Mouse (Mus musculus): ENCODE measurements around the gene Ddx49. TPM values are rescaled to one million over a fixed set of nuclear protein-coding genes. Genes with fewer than 3 reads are reported as not detected.

The Ddx49 gene
- polyA plus RNA-seq, 1 experiment from 2014 or later = 45.8 TPM

DNA sequence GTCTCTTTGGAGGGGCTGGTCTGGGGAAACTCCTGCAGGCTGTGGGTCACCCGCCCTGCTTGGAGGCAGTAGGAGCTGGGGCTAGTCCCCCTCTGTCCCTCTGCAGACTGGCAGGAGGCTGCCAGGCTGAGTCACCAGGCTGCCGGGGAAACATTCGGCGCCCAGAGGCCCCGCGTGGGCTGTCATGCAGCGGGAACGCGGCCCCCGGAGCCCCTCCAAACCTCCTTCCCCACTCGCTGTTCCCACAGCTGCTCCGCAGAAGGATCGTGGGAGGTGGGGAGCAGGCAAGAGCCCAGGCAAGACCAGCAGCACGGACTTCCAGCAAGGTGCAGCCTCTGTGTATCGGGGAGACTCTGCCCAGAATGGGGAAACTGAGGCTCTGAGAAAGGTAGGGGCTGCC is 24.1 kb downstream of the Ddx49 start:
- 0 out of 2 replicates have a peak, but pooled peaks cover 5% of the 10 kb centered on the region for H3K4me1 ChIP-seq (replicated peaks)
- 61% methylated on average over 15 of the region's 15 CpGs for WGBS
- no peaks in the 10 kb centered on the region for H3K9me3 ChIP-seq
- ATAC-seq = no peak
- no peak overlapping the region for H3K4me3 ChIP-seq (replicated peaks)
- H3K4me2 ChIP-seq (replicated peaks) = no peak overlapping the region
- H3K36me3 ChIP-seq = no peaks in the 10 kb centered on the region
- H3K27me3 ChIP-seq (replicated peaks) = no peaks in the 10 kb centered on the region
- no peak overlapping the region for H3K27ac ChIP-seq
- no peak overlapping the region for H3K9ac ChIP-seq

DNA sequence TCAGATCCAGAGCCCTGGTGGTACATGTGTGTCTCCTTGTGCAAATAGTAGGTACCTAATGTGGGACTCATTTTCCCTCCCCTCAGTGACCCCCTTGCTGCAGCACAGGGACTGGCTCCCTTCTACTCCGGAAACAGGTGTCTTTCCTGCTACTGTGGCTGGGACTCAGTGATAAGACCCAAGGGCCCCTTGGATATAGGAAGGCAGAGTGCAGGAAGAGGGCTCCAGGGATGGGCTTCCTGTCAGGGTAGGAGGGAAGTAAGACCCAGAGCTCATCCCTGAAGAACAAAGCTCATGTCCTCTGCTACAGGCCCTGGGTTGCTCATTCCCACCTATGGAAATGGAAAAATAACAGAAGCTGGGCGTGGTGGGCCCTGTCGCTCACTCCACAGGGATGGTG is 25.8 kb downstream of the Ddx49 start:
- Histone ChIP-seq H3K27ac (no peak overlapping the region), H3K4me1 (replicated peaks) (0 out of 2 replicates have a peak, but pooled peaks cover 2% of the 10 kb centered on the region), H3K9me3 (no peaks in the 10 kb centered on the region), H3K27me3 (replicated peaks) (no peaks in the 10 kb centered on the region), H3K4me2 (replicated peaks) (no peak overlapping the region), H3K36me3 (no peaks in the 10 kb centered on the region), H3K9ac (no peak overlapping the region), H3K4me3 (replicated peaks) (no peak overlapping the region)
- ATAC-seq = no peak
- WGBS = 88% methylated on average over 3 of the region's 3 CpGs

DNA sequence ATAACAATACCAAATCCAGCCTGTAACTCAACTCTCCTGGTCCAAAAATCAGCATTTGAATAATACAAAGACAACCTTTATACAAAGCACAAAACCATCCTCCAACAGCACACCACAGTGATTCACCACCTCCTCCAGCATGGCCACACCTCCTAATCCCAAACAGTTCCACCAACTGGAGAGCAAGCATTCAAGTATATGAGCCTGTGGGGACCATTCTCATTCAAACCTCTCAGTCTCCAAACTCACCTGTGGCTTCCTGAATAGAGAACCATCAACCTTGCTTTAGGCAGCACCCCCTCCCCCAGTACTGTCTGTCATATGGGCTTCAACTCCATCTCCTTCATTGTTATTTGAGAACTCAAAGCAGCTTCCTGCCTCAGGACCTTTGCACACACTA is 27.9 kb downstream of the Ddx49 start:
- Histone ChIP-seq H3K9ac (no peak overlapping the region), H3K4me3 (replicated peaks) (no peak overlapping the region), H3K27ac (no peak overlapping the region), H3K4me1 (replicated peaks) (0 out of 2 replicates have a peak, but pooled peaks cover 2% of the 10 kb centered on the region), H3K36me3 (no peaks in the 10 kb centered on the region), H3K4me2 (replicated peaks) (no peak overlapping the region), H3K27me3 (replicated peaks) (no peaks in the 10 kb centered on the region), H3K9me3 (no peaks in the 10 kb centered on the region)
- ATAC-seq = no peak

DNA sequence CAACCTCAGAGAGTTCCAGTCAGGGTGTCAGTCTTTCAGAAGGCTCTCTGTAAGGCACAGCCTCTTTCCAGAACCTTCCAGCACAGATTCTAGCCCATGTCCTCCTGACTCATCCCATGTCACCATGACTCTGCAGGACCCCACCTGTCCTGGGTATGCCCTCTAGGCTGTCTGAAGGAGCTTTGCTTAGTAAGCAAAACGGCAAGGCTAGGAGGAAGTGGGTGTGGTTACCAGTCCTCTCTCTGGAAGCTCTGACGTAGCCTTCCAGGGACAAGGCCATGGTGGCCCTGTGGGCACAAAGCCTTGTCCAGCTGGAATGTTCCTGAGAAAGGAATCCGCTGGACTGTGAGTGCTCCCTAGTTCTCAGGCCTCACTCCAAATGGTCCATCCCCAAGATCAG is 29.3 kb downstream of the Ddx49 start:
- H3K4me2 ChIP-seq (replicated peaks) = no peak overlapping the region
- no peak overlapping the region for H3K27ac ChIP-seq
- ATAC-seq = peak; percentile 73
- H3K9me3 ChIP-seq = no peaks in the 10 kb centered on the region
- H3K4me3 ChIP-seq (replicated peaks) = no peak overlapping the region
- no peaks in the 10 kb centered on the region for H3K27me3 ChIP-seq (replicated peaks)
- H3K9ac ChIP-seq = no peak overlapping the region
- WGBS = 45% methylated on average over 3 of the region's 3 CpGs
- no peaks in the 10 kb centered on the region for H3K4me1 ChIP-seq (replicated peaks)
- no peaks in the 10 kb centered on the region for H3K36me3 ChIP-seq

DNA sequence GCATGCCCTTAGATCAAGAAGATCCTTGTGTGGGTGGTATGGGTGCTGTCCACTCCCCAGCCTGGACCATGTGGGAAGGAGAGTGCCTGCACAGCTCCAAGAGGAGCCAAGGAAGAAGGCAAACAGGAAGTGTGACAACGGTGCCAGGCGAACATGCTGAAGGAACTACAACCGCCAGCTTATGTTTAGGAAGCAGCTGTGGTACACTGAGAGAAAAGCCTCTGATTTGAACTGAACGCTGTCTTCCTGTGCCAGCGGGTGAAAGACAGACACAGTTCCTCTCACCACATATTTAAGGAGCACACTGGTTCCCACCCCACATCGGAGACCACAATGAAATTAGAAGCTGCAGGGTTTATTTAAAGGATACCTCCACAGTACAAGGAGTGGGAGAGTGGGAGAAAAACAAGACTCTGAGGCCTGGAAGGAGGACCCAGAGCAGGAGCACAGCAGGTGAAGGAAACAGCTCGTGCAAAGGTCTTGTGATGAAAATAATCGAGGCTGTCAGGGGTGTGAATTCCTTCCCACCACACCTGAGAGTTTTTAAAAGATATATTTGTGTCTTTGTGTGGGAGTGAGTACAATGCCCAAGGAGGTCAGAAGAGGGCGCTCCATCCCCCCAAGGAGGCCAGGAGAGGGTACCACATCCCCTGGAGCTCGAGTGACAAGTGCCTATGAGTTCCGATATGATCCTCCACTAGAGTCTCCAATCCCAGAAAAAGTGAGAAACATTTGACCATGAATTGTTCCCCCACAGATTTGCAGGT is 33.3 kb downstream of the Ddx49 start:
- no peaks in the 10 kb centered on the region for H3K27me3 ChIP-seq (replicated peaks)
- peaks cover 7% of the 10 kb centered on the region; the same call in 1 of the 2 replicates for H3K36me3 ChIP-seq
- no peak for ATAC-seq
- H3K9me3 ChIP-seq = no peaks in the 10 kb centered on the region
- no peak overlapping the region for H3K4me3 ChIP-seq (replicated peaks)
- H3K4me2 ChIP-seq (replicated peaks) = no peak overlapping the region
- H3K4me1 ChIP-seq (replicated peaks) = no peaks in the 10 kb centered on the region
- no peak overlapping the region for H3K27ac ChIP-seq
- WGBS = 48% methylated on average over 11 of the region's 11 CpGs
- H3K9ac ChIP-seq = no peak overlapping the region

DNA sequence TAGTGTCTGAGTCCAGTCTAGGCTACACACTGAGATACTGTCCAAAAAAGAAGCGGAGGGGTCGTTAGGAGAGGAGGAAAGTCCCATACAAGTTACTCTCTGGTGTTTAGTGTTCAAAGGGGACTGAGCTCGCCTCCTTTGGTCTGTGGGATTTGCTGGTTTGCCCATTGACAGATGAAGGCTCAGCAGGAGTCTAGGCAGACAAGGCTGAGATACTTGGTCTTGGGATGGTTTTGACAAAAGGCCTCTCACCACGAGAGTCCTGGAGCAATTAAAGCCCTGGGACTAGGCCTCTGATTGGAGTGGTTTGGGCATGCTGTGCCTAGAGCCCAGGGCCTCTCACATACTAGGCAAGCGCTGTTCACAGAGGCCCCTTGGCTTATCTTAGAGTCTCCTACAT is 34.0 kb downstream of the Ddx49 start:
- Histone ChIP-seq H3K4me2 (replicated peaks) (no peak overlapping the region), H3K27ac (no peak overlapping the region), H3K36me3 (peaks cover 13% of the 10 kb centered on the region; the same call in 1 of the 2 replicates), H3K27me3 (replicated peaks) (no peaks in the 10 kb centered on the region), H3K4me1 (replicated peaks) (no peaks in the 10 kb centered on the region), H3K9ac (no peak overlapping the region), H3K9me3 (no peaks in the 10 kb centered on the region), H3K4me3 (replicated peaks) (no peak overlapping the region)
- ATAC-seq = no peak
- 72% methylated on average over 5 of the region's 5 CpGs for WGBS

DNA sequence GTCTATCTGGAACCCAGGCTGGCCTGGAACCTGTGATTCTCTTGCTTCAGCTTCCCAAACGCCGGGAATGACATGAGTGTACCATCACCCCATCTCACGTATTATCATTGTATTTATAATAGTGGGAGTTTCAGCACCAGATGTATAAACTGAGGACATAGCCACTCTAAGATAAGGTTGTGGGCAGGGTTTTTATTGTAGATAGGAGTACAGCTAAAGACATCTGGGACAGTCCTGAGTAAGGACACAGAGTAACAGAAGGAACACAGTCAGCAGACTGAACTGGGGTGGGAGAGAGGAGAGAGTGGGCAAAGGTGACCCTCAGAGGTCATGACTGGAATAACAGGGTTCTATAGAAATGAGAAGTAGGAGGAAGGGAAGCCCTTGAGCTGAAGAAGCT is 34.6 kb downstream of the Ddx49 start:
- 87% methylated on average over 3 of the region's 3 CpGs for WGBS
- H3K4me2 ChIP-seq (replicated peaks) = no peak overlapping the region

DNA sequence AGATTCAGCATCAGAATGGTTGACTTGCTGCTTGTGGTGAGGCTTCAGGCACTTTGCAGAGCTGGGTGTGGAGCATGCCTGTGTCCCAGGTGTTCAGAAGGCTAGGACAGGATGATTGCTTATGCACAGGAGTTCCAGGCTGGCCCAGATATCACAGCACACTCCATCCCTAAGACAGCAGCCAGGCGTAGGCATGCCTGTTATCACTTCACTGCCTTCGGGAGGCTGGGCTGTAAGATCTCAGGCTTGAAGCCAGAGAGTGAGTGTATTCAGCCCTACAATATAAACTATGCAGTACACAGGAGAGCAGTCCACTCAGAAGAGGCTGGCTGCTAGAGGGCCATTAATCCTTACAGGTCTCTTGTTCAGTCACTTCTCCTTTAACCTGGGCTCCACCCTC is 43.2 kb downstream of the Ddx49 start:
- Histone ChIP-seq H3K27me3 (replicated peaks) (no peaks in the 10 kb centered on the region), H3K36me3 (peaks cover 45% of the 10 kb centered on the region), H3K4me2 (replicated peaks) (no peak overlapping the region), H3K27ac (no peak overlapping the region), H3K4me3 (replicated peaks) (no peak overlapping the region), H3K9ac (no peak overlapping the region), H3K4me1 (replicated peaks) (no peaks in the 10 kb centered on the region), H3K9me3 (no peaks in the 10 kb centered on the region)
- 74% methylated on average over 2 of the region's 2 CpGs for WGBS
- no peak for ATAC-seq

More for the DNA sequence above, 34.6 kb downstream of the Ddx49 start:
- no peaks in the 10 kb centered on the region for H3K4me1 ChIP-seq (replicated peaks)
- no peak overlapping the region for H3K27ac ChIP-seq
- no peak overlapping the region for H3K4me3 ChIP-seq (replicated peaks)
- H3K9ac ChIP-seq = no peak overlapping the region
- no peaks in the 10 kb centered on the region for H3K27me3 ChIP-seq (replicated peaks)
- H3K36me3 ChIP-seq = peaks cover 19% of the 10 kb centered on the region
- H3K9me3 ChIP-seq = no peaks in the 10 kb centered on the region
- ATAC-seq = no peak

DNA sequence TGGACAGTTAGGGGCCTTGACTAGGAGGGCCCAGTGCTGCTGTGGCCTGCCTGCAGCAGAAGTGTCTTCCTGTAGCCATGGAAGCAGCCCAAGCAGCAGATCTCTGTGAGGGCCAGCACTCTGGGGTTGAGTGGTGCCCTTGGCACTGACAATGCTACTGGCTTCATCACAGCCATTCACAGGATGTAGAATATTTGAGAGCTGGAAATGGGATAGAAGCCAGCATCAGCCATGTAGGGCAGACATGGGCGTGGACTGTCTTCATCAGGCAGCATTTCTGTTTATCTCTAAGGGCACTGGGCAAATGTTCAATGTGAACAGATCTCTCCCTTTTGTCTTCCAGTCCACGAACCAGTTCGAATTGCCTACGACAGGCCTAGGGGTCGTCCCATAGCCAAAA is 43.7 kb downstream of the Ddx49 start:
- Histone ChIP-seq H3K27me3 (replicated peaks) (no peaks in the 10 kb centered on the region), H3K9me3 (no peaks in the 10 kb centered on the region), H3K4me1 (replicated peaks) (no peaks in the 10 kb centered on the region), H3K4me2 (replicated peaks) (no peak overlapping the region), H3K36me3 (peaks cover 45% of the 10 kb centered on the region), H3K9ac (no peak overlapping the region), H3K27ac (no peak overlapping the region), H3K4me3 (replicated peaks) (no peak overlapping the region)
- no peak for ATAC-seq
- 90% methylated on average over 5 of the region's 5 CpGs for WGBS

DNA sequence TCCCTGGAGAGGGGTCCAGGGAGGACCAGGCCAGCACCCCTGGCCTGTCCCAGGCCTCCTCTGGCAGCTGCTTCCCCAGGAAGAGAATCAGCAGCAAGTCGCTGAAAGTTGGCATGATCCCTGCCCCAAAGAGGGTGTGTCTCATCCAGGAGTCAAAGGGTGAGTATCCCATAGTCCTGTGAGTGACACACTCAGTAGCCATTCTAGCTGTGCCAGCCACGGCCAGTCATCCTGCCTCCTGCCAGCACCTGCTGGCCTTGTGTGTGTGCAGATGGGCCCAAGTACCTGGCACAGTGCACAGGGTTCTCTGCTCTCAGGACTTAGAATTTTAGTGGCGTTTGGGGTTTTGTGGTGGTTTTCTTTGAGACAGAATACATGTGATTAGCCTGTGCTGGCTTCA is 44.8 kb downstream of the Ddx49 start:
- 79% methylated on average over 3 of the region's 3 CpGs for WGBS
- Histone ChIP-seq H3K27ac (no peak overlapping the region), H3K4me3 (replicated peaks) (no peak overlapping the region), H3K4me1 (replicated peaks) (no peaks in the 10 kb centered on the region), H3K9ac (no peak overlapping the region), H3K36me3 (peaks cover 46% of the 10 kb centered on the region), H3K27me3 (replicated peaks) (no peaks in the 10 kb centered on the region), H3K4me2 (replicated peaks) (no peak overlapping the region), H3K9me3 (no peaks in the 10 kb centered on the region)
- no peak for ATAC-seq

DNA sequence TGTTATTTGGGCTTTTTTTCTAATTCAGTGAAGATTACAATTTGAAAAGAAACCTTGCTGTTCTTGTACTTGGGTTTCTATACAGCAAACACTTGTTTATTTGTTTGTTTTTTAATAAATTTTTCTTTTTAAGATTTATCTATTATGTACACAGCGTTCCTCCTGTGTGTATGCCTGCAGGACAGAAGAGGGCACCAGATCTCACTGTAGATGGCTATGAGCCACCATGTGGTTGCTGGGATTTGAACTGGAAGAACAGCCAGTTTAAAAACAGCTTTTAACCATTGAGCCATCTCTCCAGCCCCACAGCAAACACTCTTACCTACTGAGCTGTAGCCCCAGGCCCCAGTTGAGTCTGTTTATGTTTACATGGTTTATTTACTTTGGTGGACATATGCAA is 47.7 kb downstream of the Ddx49 start:
- no peak overlapping the region for H3K27ac ChIP-seq
- no peaks in the 10 kb centered on the region for H3K4me1 ChIP-seq (replicated peaks)
- WGBS = 79% methylated on average over 1 of the region's 1 CpGs
- no peaks in the 10 kb centered on the region for H3K27me3 ChIP-seq (replicated peaks)
- no peak overlapping the region for H3K4me2 ChIP-seq (replicated peaks)
- no peak for ATAC-seq
- H3K36me3 ChIP-seq = peaks cover 50% of the 10 kb centered on the region
- H3K4me3 ChIP-seq (replicated peaks) = no peak overlapping the region
- H3K9me3 ChIP-seq = no peaks in the 10 kb centered on the region
- no peak overlapping the region for H3K9ac ChIP-seq

DNA sequence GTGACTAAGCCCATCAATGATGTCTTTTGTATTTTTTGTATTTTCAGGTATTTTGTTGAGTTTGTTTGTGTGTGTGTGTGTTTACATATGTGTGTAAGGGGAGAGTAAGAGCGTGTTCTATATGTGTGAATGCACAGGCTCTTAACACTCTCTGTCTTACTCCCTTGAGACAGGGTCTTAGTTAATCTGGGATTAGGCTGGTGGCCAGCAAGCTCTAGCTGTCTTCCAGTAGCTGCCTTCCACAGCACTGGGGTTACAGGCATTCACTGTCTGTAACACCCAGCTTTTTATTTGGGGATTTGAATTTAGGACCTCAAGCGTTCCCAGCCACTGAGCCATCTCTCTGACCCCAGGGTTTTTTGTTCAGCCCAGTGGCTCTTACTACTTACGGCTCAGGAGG is 54.4 kb downstream of the Ddx49 start:
- no peak for ATAC-seq
- no peak overlapping the region for H3K27ac ChIP-seq
- no peaks in the 10 kb centered on the region for H3K9me3 ChIP-seq
- H3K4me2 ChIP-seq (replicated peaks) = no peak overlapping the region
- peaks cover 45% of the 10 kb centered on the region for H3K36me3 ChIP-seq
- H3K4me1 ChIP-seq (replicated peaks) = no peaks in the 10 kb centered on the region
- no peak overlapping the region for H3K4me3 ChIP-seq (replicated peaks)
- WGBS = 94% methylated on average over 3 of the region's 3 CpGs
- H3K27me3 ChIP-seq (replicated peaks) = no peaks in the 10 kb centered on the region
- H3K9ac ChIP-seq = no peak overlapping the region

DNA sequence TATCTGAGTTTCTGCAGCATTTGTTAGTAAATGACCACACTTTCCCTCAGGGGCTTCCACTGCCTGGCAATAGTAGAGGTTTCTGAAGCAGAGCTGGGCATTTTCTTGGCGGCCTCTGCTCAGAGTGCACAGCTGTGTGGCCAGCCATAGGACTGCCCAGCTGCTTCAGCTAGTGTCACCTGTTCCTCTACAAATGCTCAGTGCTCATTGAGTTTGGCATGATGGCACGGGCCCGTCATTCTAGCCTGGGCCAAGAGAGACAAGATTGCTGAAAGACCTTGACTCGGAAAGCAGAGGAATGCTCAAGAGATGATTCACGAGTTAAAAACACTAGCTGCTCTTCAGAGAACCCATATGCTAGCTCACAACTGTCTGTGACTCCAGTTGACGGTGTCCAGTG is 55.7 kb downstream of the Ddx49 start:
- Histone ChIP-seq H3K4me1 (replicated peaks) (no peaks in the 10 kb centered on the region), H3K4me2 (replicated peaks) (no peak overlapping the region), H3K27ac (no peak overlapping the region), H3K4me3 (replicated peaks) (no peak overlapping the region), H3K9me3 (no peaks in the 10 kb centered on the region), H3K9ac (no peak overlapping the region), H3K27me3 (replicated peaks) (no peaks in the 10 kb centered on the region), H3K36me3 (peaks cover 41% of the 10 kb centered on the region)
- 92% methylated on average over 6 of the region's 6 CpGs for WGBS
- ATAC-seq = no peak
